Mouse (Mus musculus) brain, embryonic 14.5 days (tissue): ENCODE measurements around the gene Brinp1.

Source experiments
- CTCF ChIP-seq: fragments of 200-500 bp; IDR thresholded peaks from 2 replicates; pipeline ENCODE4 v1.5.1; 2012; ENCODE audit warnings: inconsistent platforms, mild to moderate bottlenecking, moderate library complexity, borderline replicate concordance; ENCODE audit not compliant: insufficient read depth, insufficient read length; ENCODE audit errors: extremely low read depth
- POLR2A ChIP-seq: fragments of 200-500 bp; IDR thresholded peaks from 2 replicates; pipeline ENCODE4 v1.6.1; 2012; ENCODE audit warnings: mild to moderate bottlenecking, inconsistent platforms, borderline replicate concordance; ENCODE audit not compliant: poor library complexity, insufficient read depth, insufficient read length, severe bottlenecking; ENCODE audit errors: extremely low read depth

DNA sequence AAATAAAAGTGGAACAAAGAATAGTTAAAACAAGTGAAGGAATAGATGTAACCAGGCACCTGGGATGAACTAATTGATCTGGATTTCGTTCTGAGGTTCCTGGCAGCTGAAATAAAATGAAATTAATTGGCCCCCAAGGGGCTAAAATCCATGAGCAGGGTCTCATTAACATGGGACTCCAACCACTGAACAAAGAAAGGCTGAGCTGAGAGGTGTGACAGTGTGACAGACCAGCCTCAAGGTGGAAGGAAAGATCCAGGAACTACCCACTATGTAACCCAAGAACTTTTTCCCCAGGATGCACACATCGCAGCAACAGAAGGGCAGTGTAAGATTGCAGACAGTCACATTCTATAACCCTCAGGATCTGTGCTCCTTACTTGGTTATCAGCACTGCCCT lies 28.1 kb downstream of the Brinp1 start:
- no peak for TF ChIP-seq CTCF
- no peak for TF ChIP-seq POLR2A
